Mouse (Mus musculus) hindbrain, embryonic 10.5 days (tissue): ENCODE results near the gene Acoxl. TPM values are rescaled to one million over a fixed set of nuclear protein-coding genes. Genes with fewer than 3 reads are reported as not detected.
A peak's percentile ranks its signal among the peaks of the same experiment; 100 is the strongest.

Experiments
- DNase-seq: peaks from one replicate; pipeline ENCODE4 v3.0.0-alpha.2; 2017; ENCODE audit warnings: low spot score
- H3K27ac ChIP-seq: fragments of 300-500 bp; sonication (generic); 2 replicates; pipeline ENCODE4 v1.5.1; 2016; ENCODE audit warnings: mild to moderate bottlenecking, moderate library complexity
- H3K27me3 ChIP-seq: fragments of 300-500 bp; sonication (generic); 2 replicates; pipeline ENCODE4 v1.6.1; 2016; ENCODE audit warnings: mild to moderate bottlenecking; ENCODE audit not compliant: poor library complexity, insufficient read depth, severe bottlenecking
- H3K36me3 ChIP-seq: fragments of 300-500 bp; sonication (generic); 2 replicates; pipeline ENCODE4 v1.6.1; 2016; ENCODE audit warnings: mild to moderate bottlenecking, moderate library complexity
- H3K4me1 ChIP-seq: fragments of 300-500 bp; sonication (generic); replicated peaks from 2 replicates; pipeline ENCODE4 v1.6.1; 2016; ENCODE audit warnings: mild to moderate bottlenecking
- H3K4me3 ChIP-seq: fragments of 300-500 bp; sonication (generic); 2 replicates; pipeline ENCODE4 v1.5.1; 2016; ENCODE audit warnings: mild to moderate bottlenecking, moderate library complexity
- H3K9me3 ChIP-seq: fragments of 300-500 bp; sonication (generic); 2 replicates; pipeline ENCODE4 v1.6.1; 2016; ENCODE audit warnings: mild to moderate bottlenecking, moderate library complexity
- WGBS: fragments of 180-500 bp; shearing (Covaris S2); methylation state at CpG from one replicate; pipeline ENCODE4 v1.1.7; 2016; 5-methylcytosine and 5-hydroxymethylcytosine counted together
- polyA plus RNA-seq: library from polyadenylated mRNA; unstranded; fragments of >200 nt; fragmentation: Nextera tagmentation; extraction: Ambion mirVana; gene quantifications from 2 replicates; pipeline ENCODE4 v1.2.1, GENCODE M21; 2016

The Acoxl gene
- polyA plus RNA-seq, 1 experiment from 2014 or later: 0.07 TPM

GRCm38 (mm10) chr2:128029968-128030367 lies 191.3 kb downstream of the Acoxl start:
- DNase-seq: no peak
- 77% methylated on average over 2 of the region's 2 CpGs for WGBS
- no peaks in the 10 kb centered on the region for H3K36me3 ChIP-seq
- H3K9me3 ChIP-seq: no peaks in the 10 kb centered on the region
- no peak overlapping the region for H3K27ac ChIP-seq
- H3K4me3 ChIP-seq: no peak overlapping the region
- no peaks in the 10 kb centered on the region for H3K27me3 ChIP-seq
- peaks cover 27% of the 10 kb centered on the region for H3K4me1 ChIP-seq

DNA sequence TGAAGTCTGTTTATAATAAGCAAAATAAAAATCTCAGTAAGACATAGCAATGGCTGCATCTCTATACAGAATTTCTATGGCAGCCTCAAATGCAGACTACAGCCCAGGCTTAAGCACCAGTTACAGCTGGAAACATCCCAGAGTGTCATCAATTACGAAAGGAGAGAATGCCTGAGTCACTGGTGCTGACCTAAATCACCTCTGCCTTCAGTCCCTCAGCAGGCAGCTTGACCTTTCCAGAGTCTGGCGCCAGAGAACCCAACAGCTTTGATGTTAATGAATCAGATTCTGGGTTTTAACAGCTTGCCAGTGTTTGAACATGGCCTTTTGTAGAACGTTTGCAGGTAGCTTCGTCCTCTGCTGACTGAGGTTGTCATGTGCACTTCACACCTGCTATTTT lies 193.4 kb downstream of the Acoxl start:
- WGBS: 11% methylated on average over 4 of the region's 4 CpGs
- H3K27ac ChIP-seq: no peak overlapping the region
- DNase-seq: peak; percentile 34

DNA sequence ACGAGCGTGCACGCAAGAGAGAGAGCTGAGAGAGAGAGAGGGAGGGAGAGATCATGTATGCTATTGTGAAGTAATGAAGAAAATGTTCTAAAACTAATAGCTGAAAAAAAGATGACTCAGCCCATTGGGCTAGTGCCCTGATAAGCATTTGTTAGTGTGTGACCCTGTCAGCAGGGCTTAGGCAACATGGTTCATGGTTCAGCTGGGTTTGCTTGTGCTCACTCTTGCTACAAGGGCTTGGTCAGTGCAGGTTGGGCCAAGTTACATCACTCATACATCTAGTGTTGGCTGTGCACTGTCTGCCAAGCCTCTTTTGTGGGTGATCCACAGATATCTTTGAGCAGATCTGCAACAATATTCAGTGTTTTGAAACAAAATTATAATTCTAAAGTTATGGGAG lies 194.8 kb downstream of the Acoxl start:
- H3K4me3 ChIP-seq: no peak overlapping the region
- no peak overlapping the region for H3K27ac ChIP-seq
- 85% methylated on average over 3 of the region's 3 CpGs for WGBS
- H3K36me3 ChIP-seq: no peaks in the 10 kb centered on the region
- no peaks in the 10 kb centered on the region for H3K27me3 ChIP-seq
- no peaks in the 10 kb centered on the region for H3K9me3 ChIP-seq
- no peak for DNase-seq
- peaks cover 23% of the 10 kb centered on the region for H3K4me1 ChIP-seq

More for the DNA sequence above, 193.4 kb downstream of the Acoxl start:
- Histone ChIP-seq H3K4me1 (peaks cover 27% of the 10 kb centered on the region), H3K9me3 (no peaks in the 10 kb centered on the region), H3K27me3 (no peaks in the 10 kb centered on the region), H3K36me3 (no peaks in the 10 kb centered on the region), H3K4me3 (no peak overlapping the region)

GRCm38 (mm10) chr2:128034066-128034665 lies 195.5 kb downstream of the Acoxl start:
- no peaks in the 10 kb centered on the region for H3K27me3 ChIP-seq
- no peak for DNase-seq
- 0 out of 2 replicates have a peak, but pooled peaks cover 4% of the 10 kb centered on the region for H3K9me3 ChIP-seq
- H3K4me1 ChIP-seq: peaks cover 23% of the 10 kb centered on the region
- 92% methylated on average over 9 of the region's 9 CpGs for WGBS
- no peak overlapping the region for H3K4me3 ChIP-seq
- no peaks in the 10 kb centered on the region for H3K36me3 ChIP-seq
- H3K27ac ChIP-seq: no peak overlapping the region

- H3K4me1 ChIP-seq: peaks cover 3% of the 10 kb centered on the region; the same call in 1 of the 2 replicates
- 84% methylated on average over 5 of the region's 5 CpGs for WGBS
- 0 out of 2 replicates have a peak, but pooled peaks cover 4% of the 10 kb centered on the region for H3K9me3 ChIP-seq
- DNase-seq: no peak
- H3K4me3 ChIP-seq: no peak overlapping the region
- H3K36me3 ChIP-seq: no peaks in the 10 kb centered on the region
- H3K27ac ChIP-seq: no peak overlapping the region
- H3K27me3 ChIP-seq: no peaks in the 10 kb centered on the region
Observed at GRCm38 (mm10) chr2:128038259-128038890, 199.7 kb downstream of the Acoxl start.

- H3K4me3 ChIP-seq: no peak overlapping the region
- WGBS: 87% methylated on average over 12 of the region's 12 CpGs
- H3K9me3 ChIP-seq: 0 out of 2 replicates have a peak, but pooled peaks cover 4% of the 10 kb centered on the region
- H3K36me3 ChIP-seq: no peaks in the 10 kb centered on the region
- no peak overlapping the region for H3K27ac ChIP-seq
- no peaks in the 10 kb centered on the region for H3K27me3 ChIP-seq
- no peaks in the 10 kb centered on the region for H3K4me1 ChIP-seq
- DNase-seq: no peak
Observed at GRCm38 (mm10) chr2:128041066-128041750, 202.5 kb downstream of the Acoxl start.

- Histone ChIP-seq H3K4me1 (no peaks in the 10 kb centered on the region), H3K27me3 (no peaks in the 10 kb centered on the region), H3K36me3 (no peaks in the 10 kb centered on the region), H3K9me3 (no peaks in the 10 kb centered on the region), H3K27ac (no peak overlapping the region), H3K4me3 (no peak overlapping the region)
- WGBS: 67% methylated on average over 4 of the region's 4 CpGs
- no peak for DNase-seq
Observed at GRCm38 (mm10) chr2:128046454-128046853, 207.8 kb downstream of the Acoxl start.

- no peak overlapping the region for H3K27ac ChIP-seq
- no peak for DNase-seq
- H3K9me3 ChIP-seq: no peaks in the 10 kb centered on the region
- no peaks in the 10 kb centered on the region for H3K4me1 ChIP-seq
- no peaks in the 10 kb centered on the region for H3K27me3 ChIP-seq
- 82% methylated on average over 4 of the region's 4 CpGs for WGBS
- no peaks in the 10 kb centered on the region for H3K36me3 ChIP-seq
- H3K4me3 ChIP-seq: no peak overlapping the region
Observed at GRCm38 (mm10) chr2:128054905-128055304, 216.2 kb downstream of the Acoxl start.

- no peak for DNase-seq
- Histone ChIP-seq H3K36me3 (no peaks in the 10 kb centered on the region), H3K4me3 (no peak overlapping the region), H3K4me1 (peaks cover 11% of the 10 kb centered on the region; the same call in 1 of the 2 replicates), H3K9me3 (no peaks in the 10 kb centered on the region), H3K27me3 (no peaks in the 10 kb centered on the region), H3K27ac (no peak overlapping the region)
- WGBS: 91% methylated on average over 5 of the region's 5 CpGs
Observed at GRCm38 (mm10) chr2:128057872-128058271, 219.2 kb downstream of the Acoxl start.

DNA sequence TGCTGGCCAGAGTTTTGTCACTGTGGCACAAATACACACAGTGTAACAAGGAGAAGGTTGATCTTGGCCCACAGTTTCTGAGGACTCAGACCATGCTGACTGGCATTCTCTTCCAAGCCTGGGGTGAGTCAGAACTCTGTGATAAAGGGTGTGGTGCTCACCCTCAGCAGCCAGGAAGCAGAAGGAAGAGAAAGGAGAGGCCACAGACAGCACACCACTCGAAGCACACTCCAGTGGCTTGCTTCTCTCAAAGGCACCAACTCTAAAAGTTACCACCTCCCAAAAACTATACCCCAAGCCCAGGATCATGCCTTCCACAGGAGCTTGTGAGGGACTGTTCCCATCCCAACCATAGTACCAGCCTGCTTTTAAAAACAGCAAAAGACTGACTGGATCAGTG lies 220.0 kb downstream of the Acoxl start:
- 74% methylated on average over 1 of the region's 1 CpGs for WGBS
- no peaks in the 10 kb centered on the region for H3K27me3 ChIP-seq
- no peaks in the 10 kb centered on the region for H3K36me3 ChIP-seq
- H3K9me3 ChIP-seq: no peaks in the 10 kb centered on the region
- H3K27ac ChIP-seq: no peak overlapping the region
- DNase-seq: no peak
- H3K4me3 ChIP-seq: no peak overlapping the region
- H3K4me1 ChIP-seq: peaks cover 12% of the 10 kb centered on the region

DNA sequence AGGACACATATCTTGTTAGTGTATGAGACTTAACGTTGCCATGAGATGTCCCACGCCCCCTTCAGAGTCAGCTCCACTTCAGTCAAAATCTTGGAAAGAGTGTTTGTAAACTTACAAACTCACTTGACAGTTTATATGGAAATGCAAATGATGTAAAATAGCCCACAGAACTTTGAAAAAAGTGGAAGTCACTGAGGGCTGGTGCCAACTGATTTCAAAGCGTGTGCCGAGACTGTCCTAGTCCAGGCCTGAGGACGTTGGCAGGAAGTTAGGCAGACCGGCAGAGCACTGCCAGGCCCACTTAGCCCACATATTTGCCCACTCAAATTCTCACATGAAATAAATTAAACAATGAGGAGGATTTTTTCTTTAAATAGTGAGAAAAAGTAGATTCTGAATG lies 221.5 kb downstream of the Acoxl start:
- Histone ChIP-seq H3K4me1 (peaks cover 20% of the 10 kb centered on the region), H3K36me3 (no peaks in the 10 kb centered on the region), H3K4me3 (no peak overlapping the region), H3K27ac (no peak overlapping the region), H3K9me3 (no peaks in the 10 kb centered on the region), H3K27me3 (no peaks in the 10 kb centered on the region)
- WGBS: 84% methylated on average over 6 of the region's 6 CpGs
- DNase-seq: no peak

DNA sequence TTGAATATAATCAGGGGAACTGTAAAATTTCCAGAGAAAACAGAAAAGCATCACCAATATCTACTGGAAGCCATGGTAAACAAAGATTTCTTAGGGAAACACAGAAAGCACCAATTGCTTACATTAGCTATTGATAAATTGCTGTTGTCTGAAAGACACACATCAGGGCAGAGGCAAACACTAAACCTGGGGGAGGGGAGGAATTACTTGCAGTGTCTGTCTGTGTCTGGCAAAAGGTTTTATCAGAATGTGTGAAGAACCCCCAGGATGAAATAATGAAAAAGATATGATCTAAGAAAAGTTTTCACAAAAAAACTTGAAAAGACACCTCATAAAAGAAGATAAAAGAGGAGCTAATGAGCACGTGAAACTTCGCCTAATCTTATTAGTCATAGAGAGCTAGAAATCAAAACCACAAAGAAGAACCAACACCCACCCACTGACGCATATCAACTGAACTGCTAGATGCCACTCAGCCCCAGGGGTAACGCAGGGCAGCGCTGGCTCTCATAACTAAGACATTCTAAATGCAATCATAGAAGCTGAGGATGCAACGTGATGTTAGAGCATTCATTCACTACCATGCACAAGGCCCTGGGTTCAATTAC lies 222.1 kb downstream of the Acoxl start:
- DNase-seq: no peak

DNA sequence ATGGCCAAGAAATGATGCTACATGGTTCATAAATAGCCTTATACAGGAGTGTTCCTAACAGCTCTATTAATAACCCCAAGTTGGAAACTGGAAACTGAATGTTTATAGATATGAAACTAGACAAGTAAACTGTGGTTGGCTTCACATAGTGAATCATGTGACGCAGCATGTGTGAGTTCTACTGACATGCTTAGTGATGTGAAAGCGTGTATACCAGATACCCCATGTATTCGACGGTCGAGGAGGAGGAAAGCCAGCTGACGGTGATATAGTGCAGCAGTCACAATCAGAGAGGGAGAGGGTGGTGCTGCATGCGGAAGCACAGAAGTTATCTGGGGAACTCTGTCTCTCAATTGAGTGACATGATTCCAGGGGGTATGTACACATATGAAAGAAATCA lies 222.8 kb downstream of the Acoxl start:
- DNase-seq: no peak
- WGBS: 88% methylated on average over 7 of the region's 7 CpGs
- no peak overlapping the region for H3K4me3 ChIP-seq

More for the DNA sequence above, 222.1 kb downstream of the Acoxl start:
- 36% methylated on average over 6 of the region's 6 CpGs for WGBS
- Histone ChIP-seq H3K9me3 (no peaks in the 10 kb centered on the region), H3K27me3 (no peaks in the 10 kb centered on the region), H3K27ac (no peak overlapping the region), H3K4me1 (peaks cover 20% of the 10 kb centered on the region), H3K4me3 (no peak overlapping the region), H3K36me3 (no peaks in the 10 kb centered on the region)

More for the DNA sequence above, 222.8 kb downstream of the Acoxl start:
- no peak overlapping the region for H3K27ac ChIP-seq
- peaks cover 20% of the 10 kb centered on the region for H3K4me1 ChIP-seq
- H3K27me3 ChIP-seq: no peaks in the 10 kb centered on the region
- H3K9me3 ChIP-seq: no peaks in the 10 kb centered on the region
- no peaks in the 10 kb centered on the region for H3K36me3 ChIP-seq
